Mouse (Mus musculus): ENCODE data around the gene Zfhx3.

Zfhx3 gene

GRCm38 (mm10) chr8:108648993-108649392 lies 706.5 kb downstream of the Zfhx3 start:
- DNase-seq (ENCODE audit: low read depth), result no peak

- DNase-seq (ENCODE audit: low read depth), result no peak
Observed at GRCm38 (mm10) chr8:108650837-108651236, 708.4 kb downstream of the Zfhx3 start.

- no peak for DNase-seq (ENCODE audit: low read depth)
Observed at GRCm38 (mm10) chr8:108661486-108662093, 719.1 kb downstream of the Zfhx3 start.

- DNase-seq (ENCODE audit: low read depth), result no peak
Observed at GRCm38 (mm10) chr8:108662766-108663165, 720.3 kb downstream of the Zfhx3 start.

- DNase-seq (ENCODE audit: low read depth), result no peak
Observed at GRCm38 (mm10) chr8:108671939-108672515, 729.6 kb downstream of the Zfhx3 start.

GRCm38 (mm10) chr8:108675001-108675525 lies 732.6 kb downstream of the Zfhx3 start:
- DNase-seq (ENCODE audit: low read depth), result no peak

- no peak for DNase-seq (ENCODE audit: low read depth)
Observed at GRCm38 (mm10) chr8:108689694-108690093, 747.2 kb downstream of the Zfhx3 start.

GRCm38 (mm10) chr8:108690576-108691455 lies 748.4 kb downstream of the Zfhx3 start:
- DNase-seq (ENCODE audit: low read depth), result no peak

GRCm38 (mm10) chr8:108691456-108692238 lies 749.2 kb downstream of the Zfhx3 start:
- no peak for DNase-seq (ENCODE audit: low read depth)

- DNase-seq (ENCODE audit: low read depth), result no peak
Observed at GRCm38 (mm10) chr8:108692239-108692627, 749.8 kb downstream of the Zfhx3 start.

GRCm38 (mm10) chr8:108692669-108693665 lies 750.5 kb downstream of the Zfhx3 start:
- no peak for DNase-seq (ENCODE audit: low read depth)

- DNase-seq (ENCODE audit: low read depth), result peak; percentile 17
Observed at GRCm38 (mm10) chr8:108693841-108694240, 751.4 kb downstream of the Zfhx3 start.

- no peak for DNase-seq (ENCODE audit: low read depth)
Observed at GRCm38 (mm10) chr8:108694516-108694915, 752.1 kb downstream of the Zfhx3 start.

- DNase-seq (ENCODE audit: low read depth), result no peak
Observed at GRCm38 (mm10) chr8:108695242-108695880, 752.9 kb downstream of the Zfhx3 start.

GRCm38 (mm10) chr8:108695938-108696630 lies 753.6 kb downstream of the Zfhx3 start:
- DNase-seq (ENCODE audit: low read depth), result no peak

GRCm38 (mm10) chr8:108696631-108697410 lies 754.4 kb downstream of the Zfhx3 start:
- no peak for DNase-seq (ENCODE audit: low read depth)

- no peak for DNase-seq (ENCODE audit: low read depth)
Observed at GRCm38 (mm10) chr8:108697589-108697988, 755.1 kb downstream of the Zfhx3 start.

GRCm38 (mm10) chr8:108698101-108698660 lies 755.7 kb downstream of the Zfhx3 start:
- DNase-seq (ENCODE audit: low read depth), result no peak

All from NIH3T3 (cell line).